Mouse (Mus musculus): ENCODE measurements around the gene Slc38a1.

GRCm38 (mm10) chr15:96548363-96548762 is 94.3 kb downstream of the Slc38a1 start:
- TF ChIP-seq CTCF (IDR thresholded peaks at IDR 0.05; ENCODE audit: insufficient read depth, low read depth, low read length) (no peak), POLR2A (IDR thresholded peaks at IDR 0.05; ENCODE audit: insufficient read depth, low read depth, low read length) (no peak)

All from olfactory bulb, adult 2 months (tissue).